Mouse (Mus musculus) lung, postnatal 0 days (tissue): ENCODE measurements around the gene Cdk13.

ENCODE experiments used
- CTCF ChIP-seq: IDR thresholded peaks from 2 replicates; pipeline ENCODE4 v1.5.1; 2016; ENCODE audit warnings: antibody characterized with exemption, mild to moderate bottlenecking
- EP300 ChIP-seq: IDR thresholded peaks from 2 replicates; pipeline ENCODE4 v1.6.1; 2016; ENCODE audit warnings: antibody characterized with exemption, mild to moderate bottlenecking, control low read depth

GRCm38 (mm10) chr13:17694414-17694813 lies 110.5 kb downstream of the Cdk13 start:
- TF ChIP-seq CTCF (no peak), EP300 (no peak)
